Mouse (Mus musculus) cerebellum, adult 2 months (tissue): Measurements from ENCODE around the gene Rapgefl1.

Experiments
- CTCF ChIP-seq: fragments of 200-500 bp; IDR thresholded peaks from 2 replicates; pipeline ENCODE4 v1.5.1; 2011; ENCODE audit warnings: low read depth, mild to moderate bottlenecking, control low read depth, low read length, moderate library complexity, borderline replicate concordance; ENCODE audit not compliant: insufficient read depth
- POLR2A ChIP-seq: fragments of 200-500 bp; IDR thresholded peaks from 2 replicates; pipeline ENCODE4 v1.6.1; 2011; ENCODE audit warnings: low read length, control low read depth, borderline replicate concordance; ENCODE audit not compliant: insufficient read depth

GRCm38 (mm10) chr11:98873900-98874299 lies 37.3 kb downstream of the Rapgefl1 start:
- no peak for TF ChIP-seq CTCF
- TF ChIP-seq POLR2A, result no peak
